Mouse (Mus musculus) ES-E14 (cell line): ENCODE measurements at regions not wholly inside any gene's neighbourhood (a gene's known extent, or its start where the extent isn't known, plus 50 kb on each side); places are given as distances from the start of the nearest gene placed in this dataset.

Experiments
- CHD2 ChIP-seq: IDR thresholded peaks from 2 replicates; pipeline ENCODE4 v1.6.1; 2014; ENCODE audit warnings: mild to moderate bottlenecking, low read depth, low read length, inconsistent platforms
- ZC3H11A ChIP-seq: IDR thresholded peaks from 2 replicates; pipeline ENCODE4 v1.6.1; 2012; ENCODE audit warnings: low read depth, mild to moderate bottlenecking, inconsistent platforms, low read length, borderline replicate concordance
- ZNF384 ChIP-seq: IDR thresholded peaks from 2 replicates; pipeline ENCODE4 v1.6.1; 2012; ENCODE audit warnings: low read depth, low read length, inconsistent platforms

DNA sequence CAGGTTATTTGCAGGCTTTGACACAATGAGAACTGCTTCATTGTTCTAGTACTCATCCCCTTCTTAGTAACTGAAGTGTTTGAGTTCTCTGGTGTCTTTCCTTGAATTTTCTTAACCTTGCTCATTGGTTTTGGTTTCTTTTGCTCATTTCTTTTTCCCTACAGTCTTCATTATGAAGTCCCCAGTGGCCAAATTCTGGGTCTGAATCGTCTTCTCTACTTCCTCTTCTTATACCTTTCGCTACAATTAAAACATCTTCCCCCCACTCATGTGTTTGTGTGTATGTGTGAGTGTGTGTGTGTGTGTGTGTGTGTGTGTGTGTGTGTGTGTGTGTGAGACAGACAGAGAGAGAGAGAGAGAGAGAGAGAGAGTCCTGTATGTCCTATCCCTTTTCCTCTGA is 79.2 kb upstream of the Wls start:
- TF ChIP-seq ZNF384 (no peak), ZC3H11A (no peak), CHD2 (no peak)
